Mouse (Mus musculus) intestine, postnatal 0 days (tissue): ENCODE results near the gene Atl1. TPM values are rescaled to one million over a fixed set of nuclear protein-coding genes. Genes with fewer than 3 reads are reported as not detected.

ENCODE experiments used
- ATAC-seq: fragments of 200-750 bp; cut with Nextera tagmentation; 2 replicates; pipeline ENCODE4 v1.8.0; 2017; ENCODE audit warnings: mild to moderate bottlenecking, moderate TSS enrichment, moderate library complexity
- H3K27ac ChIP-seq: fragments of 300-500 bp; sonication (generic); 2 replicates; pipeline ENCODE4 v1.5.1; 2014; ENCODE audit warnings: mild to moderate bottlenecking, low read depth, low read length, moderate library complexity
- H3K27me3 ChIP-seq: fragments of 300-500 bp; sonication (generic); replicated peaks from 2 replicates; pipeline ENCODE4 v1.6.1; 2014; ENCODE audit warnings: low read length, mixed read lengths; ENCODE audit not compliant: control insufficient read depth, insufficient read depth
- H3K36me3 ChIP-seq: fragments of 300-500 bp; sonication (generic); 2 replicates; pipeline ENCODE4 v1.6.1; 2014; ENCODE audit warnings: mild to moderate bottlenecking, moderate library complexity; ENCODE audit not compliant: control insufficient read depth, insufficient read depth
- H3K4me1 ChIP-seq: fragments of 300-500 bp; sonication (generic); replicated peaks from 2 replicates; pipeline ENCODE4 v1.6.1; 2014; ENCODE audit warnings: antibody characterized with exemption, low read length, mixed read lengths; ENCODE audit not compliant: control insufficient read depth, insufficient read depth
- H3K4me2 ChIP-seq: fragments of 300-500 bp; sonication (generic); replicated peaks from 2 replicates; pipeline ENCODE4 v1.6.1; 2014; ENCODE audit warnings: low read depth, mild to moderate bottlenecking, moderate library complexity
- H3K4me3 ChIP-seq: fragments of 300-500 bp; sonication (generic); 2 replicates; pipeline ENCODE4 v1.5.1; 2014; ENCODE audit warnings: low read depth, low read length
- H3K9ac ChIP-seq: fragments of 300-500 bp; sonication (generic); 2 replicates; pipeline ENCODE4 v1.6.1; 2014; ENCODE audit warnings: mild to moderate bottlenecking, low read depth, low read length
- H3K9me3 ChIP-seq: fragments of 300-500 bp; sonication (generic); 2 replicates; pipeline ENCODE4 v1.6.1; 2016; ENCODE audit warnings: mixed run types; ENCODE audit not compliant: control insufficient read depth
- CTCF ChIP-seq: sonication (generic); IDR thresholded peaks from 2 replicates; pipeline ENCODE4 v1.5.1; 2016; ENCODE audit warnings: low read depth, mild to moderate bottlenecking, control low read depth, antibody characterized with exemption, moderate library complexity
- WGBS: fragments of 180-500 bp; shearing (Covaris S2); extraction: QIAGEN DNeasy Blood & Tissue Kit; methylation state at CpG from one replicate; pipeline ENCODE4 v1.1.7; 2014; 5-methylcytosine and 5-hydroxymethylcytosine counted together
- polyA plus RNA-seq: library from polyadenylated mRNA; unstranded; fragments of >200 nt; fragmentation: Nextera tagmentation; extraction: Ambion mirVana; gene quantifications from 2 replicates; pipeline ENCODE4 v1.2.1, GENCODE M21; 2015

The Atl1 gene
- polyA plus RNA-seq, 1 experiment from 2014 or later: 5.6 TPM

- Histone ChIP-seq H3K4me3 (no peak overlapping the region), H3K9ac (no peak overlapping the region), H3K27me3 (no peaks in the 10 kb centered on the region), H3K9me3 (no peaks in the 10 kb centered on the region), H3K4me1 (no peaks in the 10 kb centered on the region), H3K4me2 (no peak overlapping the region), H3K27ac (no peak overlapping the region), H3K36me3 (no peaks in the 10 kb centered on the region)
- WGBS: 83% methylated on average over 4 of the region's 4 CpGs
- no peak for ATAC-seq
- TF ChIP-seq CTCF: no peak
These were observed 112.7 kb downstream of the Atl1 start for GRCm38 (mm10) chr12:70005103-70005502.

- no peak overlapping the region for H3K9ac ChIP-seq
- ATAC-seq: no peak
- no peak overlapping the region for H3K4me2 ChIP-seq
- H3K9me3 ChIP-seq: no peaks in the 10 kb centered on the region
- WGBS: 94% methylated on average over 4 of the region's 4 CpGs
- no peaks in the 10 kb centered on the region for H3K27me3 ChIP-seq
- TF ChIP-seq CTCF: no peak
- no peak overlapping the region for H3K27ac ChIP-seq
- no peak overlapping the region for H3K4me3 ChIP-seq
- no peaks in the 10 kb centered on the region for H3K4me1 ChIP-seq
- no peaks in the 10 kb centered on the region for H3K36me3 ChIP-seq
These were observed 117.9 kb downstream of the Atl1 start for GRCm38 (mm10) chr12:70010356-70010755.

GRCm38 (mm10) chr12:70011681-70012080 lies 119.3 kb downstream of the Atl1 start:
- WGBS: 79% methylated on average over 5 of the region's 5 CpGs
- H3K4me2 ChIP-seq: no peak overlapping the region
- no peak overlapping the region for H3K9ac ChIP-seq
- ATAC-seq: no peak
- no peak overlapping the region for H3K27ac ChIP-seq
- no peaks in the 10 kb centered on the region for H3K27me3 ChIP-seq
- H3K4me1 ChIP-seq: no peaks in the 10 kb centered on the region
- no peak for TF ChIP-seq CTCF
- H3K4me3 ChIP-seq: no peak overlapping the region
- H3K36me3 ChIP-seq: no peaks in the 10 kb centered on the region
- H3K9me3 ChIP-seq: no peaks in the 10 kb centered on the region

GRCm38 (mm10) chr12:70015936-70016335 lies 123.5 kb downstream of the Atl1 start:
- TF ChIP-seq CTCF: no peak
- Histone ChIP-seq H3K4me2 (no peak overlapping the region), H3K9me3 (no peaks in the 10 kb centered on the region), H3K4me3 (no peak overlapping the region), H3K9ac (no peak overlapping the region), H3K27ac (no peak overlapping the region), H3K36me3 (no peaks in the 10 kb centered on the region), H3K4me1 (no peaks in the 10 kb centered on the region), H3K27me3 (no peaks in the 10 kb centered on the region)
- ATAC-seq: no peak
- 60% methylated on average over 4 of the region's 4 CpGs for WGBS

Other genes with a start within 250 kb of the Atl1 start
- 9.4 and 10.1 TPM in 2 replicates for gene Sos2, start 210.8 kb upstream of the Atl1 start, polyA plus RNA-seq
- gene L2hgdh, start 167.7 kb upstream of the Atl1 start, polyA plus RNA-seq: 13.8 and 14.3 TPM in 2 replicates
- gene Atp5s, start 167.7 kb upstream of the Atl1 start, polyA plus RNA-seq: 26.1 and 31.6 TPM in 2 replicates
- 1.5 and 1.6 TPM in 2 replicates for gene Cdkl1, start 101.3 kb upstream of the Atl1 start, polyA plus RNA-seq
- gene Map4k5, start 586 bp downstream of the Atl1 start, polyA plus RNA-seq: 9.9 and 10.2 TPM in 2 replicates
- gene Sav1, start 94.4 kb downstream of the Atl1 start, polyA plus RNA-seq: 3.7 and 3.8 TPM in 2 replicates
- gene Nin, start 221.1 kb downstream of the Atl1 start, polyA plus RNA-seq: 2.2 and 3.4 TPM in 2 replicates